Mouse (Mus musculus) kidney, postnatal 25 days (tissue): Measurements from ENCODE around the gene Mpo.

ENCODE experiments used
- DNase-seq, 2 experiments: peaks; one replicate each; pipeline ENCODE4 v3.0.0; 2021; ENCODE audit warnings: mixed read lengths in 2 of 2

The Mpo gene

GRCm38 (mm10) chr11:87758161-87758911 is 35.0 kb upstream of the Mpo start:
- no peak for DNase-seq

- no peak for DNase-seq
Observed at GRCm38 (mm10) chr11:87758957-87759608, 34.3 kb upstream of the Mpo start.

GRCm38 (mm10) chr11:87759609-87760005 is 33.8 kb upstream of the Mpo start:
- DNase-seq = no peak

GRCm38 (mm10) chr11:87760301-87761081 is 32.9 kb upstream of the Mpo start, which contains the start of gene Tspoap1:
TSS of gene Tspoap1 (plus strand) at chr11:87760541.
- DNase-seq = no peak

GRCm38 (mm10) chr11:87761181-87761721 is 32.1 kb upstream of the Mpo start:
- DNase-seq = no peak

- DNase-seq = no peak
Observed at GRCm38 (mm10) chr11:87761806-87762701, 31.3 kb upstream of the Mpo start.

- no peak for DNase-seq
Observed at GRCm38 (mm10) chr11:87762702-87763385, 30.5 kb upstream of the Mpo start.

- peak; percentile 67 to 79 for DNase-seq
Observed at GRCm38 (mm10) chr11:87763511-87763987, 29.8 kb upstream of the Mpo start.

- DNase-seq = peak; percentile 21 to 62
Observed at GRCm38 (mm10) chr11:87763988-87764876, 29.1 kb upstream of the Mpo start.

- DNase-seq = no peak
Observed at GRCm38 (mm10) chr11:87768745-87769144, 24.6 kb upstream of the Mpo start.

GRCm38 (mm10) chr11:87770989-87771388 is 22.4 kb upstream of the Mpo start:
- DNase-seq = peak; percentile 74 to 85

- no peak for DNase-seq
Observed at GRCm38 (mm10) chr11:87772354-87772753, 21.0 kb upstream of the Mpo start.

- peak; percentile 81 to 94 for DNase-seq
Observed at GRCm38 (mm10) chr11:87778100-87778765, 15.1 kb upstream of the Mpo start.

GRCm38 (mm10) chr11:87778915-87779314 is 14.5 kb upstream of the Mpo start:
- DNase-seq = peak in 1 of 2 experiments; percentile 39

GRCm38 (mm10) chr11:87779392-87779791 is 14.0 kb upstream of the Mpo start:
- DNase-seq = no peak

- no peak for DNase-seq
Observed at GRCm38 (mm10) chr11:87780130-87780529, 13.3 kb upstream of the Mpo start.

- no peak for DNase-seq
Observed at GRCm38 (mm10) chr11:87790088-87790487, 3.3 kb upstream of the Mpo start.

- no peak for DNase-seq
Observed at GRCm38 (mm10) chr11:87801711-87802275, 8.4 kb downstream of the Mpo start.

GRCm38 (mm10) chr11:87802621-87803020 is 9.2 kb downstream of the Mpo start:
- peak in 1 of 2 experiments; percentile 8 for DNase-seq
